Mouse (Mus musculus) embryonic facial prominence, embryonic 11.5 days (tissue): ENCODE measurements around the gene Kcnma1. TPM values are rescaled to one million over a fixed set of nuclear protein-coding genes. Genes with fewer than 3 reads are reported as not detected.

Experiments
- ATAC-seq: fragments of 200-750 bp; cut with Nextera tagmentation; replicated peaks from 2 replicates; pipeline ENCODE4 v1.8.0; 2017; ENCODE audit warnings: low read depth; ENCODE audit not compliant: insufficient number of reproducible peaks, low FRiP score, low TSS enrichment
- DNase-seq: peaks from one replicate; pipeline ENCODE4 v3.0.0-alpha.2; 2015; ENCODE audit warnings: low spot score
- H3K27ac ChIP-seq: fragments of 300-500 bp; sonication (generic); replicated peaks from 2 replicates; pipeline ENCODE4 v1.5.1; 2014; ENCODE audit warnings: mild to moderate bottlenecking, low read depth, low read length, control low read depth
- H3K27me3 ChIP-seq: fragments of 300-500 bp; sonication (generic); 2 replicates; pipeline ENCODE4 v1.6.1; 2014; ENCODE audit warnings: mild to moderate bottlenecking, low read length, moderate library complexity, mixed read lengths; ENCODE audit not compliant: control insufficient read depth, insufficient read depth
- H3K36me3 ChIP-seq: fragments of 300-500 bp; sonication (generic); replicated peaks from 2 replicates; pipeline ENCODE4 v1.6.1; 2014; ENCODE audit warnings: low read depth, mild to moderate bottlenecking, low read length, moderate library complexity, mixed read lengths; ENCODE audit not compliant: control insufficient read depth, insufficient read depth
- H3K4me1 ChIP-seq: fragments of 300-500 bp; sonication (generic); 2 replicates; pipeline ENCODE4 v1.6.1; 2014; ENCODE audit warnings: low read length, mixed read lengths; ENCODE audit not compliant: control insufficient read depth, insufficient read depth
- H3K4me2 ChIP-seq: fragments of 300-500 bp; sonication (generic); 2 replicates; pipeline ENCODE4 v1.6.1; 2014; ENCODE audit warnings: low read depth, mild to moderate bottlenecking, control low read depth, low read length, moderate library complexity
- H3K4me3 ChIP-seq: fragments of 300-500 bp; sonication (generic); 2 replicates; pipeline ENCODE4 v1.5.1; 2014; ENCODE audit warnings: low read depth, low read length, control low read depth
- H3K9ac ChIP-seq: fragments of 300-500 bp; sonication (generic); replicated peaks from 2 replicates; pipeline ENCODE4 v1.6.1; 2014; ENCODE audit warnings: mild to moderate bottlenecking, control low read depth, low read length
- H3K9me3 ChIP-seq: fragments of 300-500 bp; sonication (generic); replicated peaks from 2 replicates; pipeline ENCODE4 v1.6.1; 2016; ENCODE audit warnings: mild to moderate bottlenecking, low read length, inconsistent platforms, mixed read lengths; ENCODE audit not compliant: control insufficient read depth
- WGBS: fragments of 180-500 bp; shearing (Covaris S2); extraction: QIAGEN DNeasy Blood & Tissue Kit; methylation state at CpG from one replicate; pipeline ENCODE4 v1.1.7; 2014; 5-methylcytosine and 5-hydroxymethylcytosine counted together
- polyA plus RNA-seq: library from polyadenylated mRNA; unstranded; fragments of >200 nt; fragmentation: Nextera tagmentation; extraction: Ambion mirVana; gene quantifications from 2 replicates; pipeline ENCODE4 v1.2.1, GENCODE M21; 2014

The Kcnma1 gene
- polyA plus RNA-seq, 1 experiment from 2014 or later, result 0.87 TPM

GRCm38 (mm10) chr14:24002647-24003046 lies 11.6 kb downstream of the Kcnma1 start:
- Histone ChIP-seq H3K4me1 (no peaks in the 10 kb centered on the region), H3K4me3 (no peak overlapping the region), H3K27ac (no peak overlapping the region), H3K9ac (no peak overlapping the region), H3K9me3 (no peaks in the 10 kb centered on the region), H3K27me3 (peaks cover 42% of the 10 kb centered on the region), H3K4me2 (no peak overlapping the region), H3K36me3 (no peaks in the 10 kb centered on the region)
- WGBS, result 60% methylated on average over 5 of the region's 5 CpGs
- DNase-seq (no peak), ATAC-seq (no peak)

GRCm38 (mm10) chr14:23997912-23998311 lies 16.4 kb downstream of the Kcnma1 start:
- H3K9me3 ChIP-seq, result no peaks in the 10 kb centered on the region
- no peaks in the 10 kb centered on the region for H3K36me3 ChIP-seq
- no peaks in the 10 kb centered on the region for H3K4me1 ChIP-seq
- H3K4me3 ChIP-seq, result no peak overlapping the region
- ATAC-seq, result no peak
- no peak overlapping the region for H3K27ac ChIP-seq
- DNase-seq, result no peak
- no peak overlapping the region for H3K4me2 ChIP-seq
- 75% methylated on average over 6 of the region's 6 CpGs for WGBS
- H3K9ac ChIP-seq, result no peak overlapping the region
- H3K27me3 ChIP-seq, result peaks cover 14% of the 10 kb centered on the region

GRCm38 (mm10) chr14:23995831-23996230 lies 18.5 kb downstream of the Kcnma1 start:
- Histone ChIP-seq H3K27me3 (peaks cover 4% of the 10 kb centered on the region; the same call in 1 of the 2 replicates), H3K9ac (no peak overlapping the region), H3K36me3 (no peaks in the 10 kb centered on the region), H3K4me3 (no peak overlapping the region), H3K4me1 (no peaks in the 10 kb centered on the region), H3K9me3 (no peaks in the 10 kb centered on the region), H3K4me2 (no peak overlapping the region), H3K27ac (no peak overlapping the region)
- ATAC-seq (no peak), DNase-seq (no peak)
- 84% methylated on average over 3 of the region's 3 CpGs for WGBS

- Histone ChIP-seq H3K36me3 (no peaks in the 10 kb centered on the region), H3K9me3 (no peaks in the 10 kb centered on the region), H3K4me2 (no peak overlapping the region), H3K27me3 (no peaks in the 10 kb centered on the region), H3K4me3 (no peak overlapping the region), H3K9ac (no peak overlapping the region), H3K4me1 (no peaks in the 10 kb centered on the region), H3K27ac (no peak overlapping the region)
- WGBS, result 77% methylated on average over 7 of the region's 7 CpGs
- no peak for DNase-seq
- no peak for ATAC-seq
These were observed 23.4 kb downstream of the Kcnma1 start for GRCm38 (mm10) chr14:23990871-23991270.

- no peaks in the 10 kb centered on the region for H3K36me3 ChIP-seq
- whole genome bisulfite sequencing, result 78% methylated on average over 11 of the region's 11 CpGs
These were observed 24.6 kb downstream of the Kcnma1 start for GRCm38 (mm10) chr14:23989696-23990095.

GRCm38 (mm10) chr14:23982205-23982604 lies 32.1 kb downstream of the Kcnma1 start:
- H3K9me3 ChIP-seq, result no peaks in the 10 kb centered on the region
- no peak overlapping the region for H3K4me2 ChIP-seq
- no peak for ATAC-seq
- H3K9ac ChIP-seq, result no peak overlapping the region
- no peak for DNase-seq
- no peaks in the 10 kb centered on the region for H3K4me1 ChIP-seq
- H3K27ac ChIP-seq, result no peak overlapping the region
- no peaks in the 10 kb centered on the region for H3K36me3 ChIP-seq
- H3K27me3 ChIP-seq, result no peaks in the 10 kb centered on the region
- no peak overlapping the region for H3K4me3 ChIP-seq
- WGBS, result 86% methylated on average over 8 of the region's 8 CpGs

More at GRCm38 (mm10) chr14:23989696-23990095, 24.6 kb downstream of the Kcnma1 start:
- DNase-seq (no peak), ATAC-seq (no peak)
- no peak overlapping the region for H3K9ac ChIP-seq
- H3K4me1 ChIP-seq, result no peaks in the 10 kb centered on the region
- H3K27ac ChIP-seq, result no peak overlapping the region
- no peaks in the 10 kb centered on the region for H3K9me3 ChIP-seq
- H3K4me2 ChIP-seq, result no peak overlapping the region
- H3K27me3 ChIP-seq, result no peaks in the 10 kb centered on the region
- no peak overlapping the region for H3K4me3 ChIP-seq

GRCm38 (mm10) chr14:23974685-23975084 lies 39.6 kb downstream of the Kcnma1 start:
- no peak overlapping the region for H3K27ac ChIP-seq
- H3K9ac ChIP-seq, result no peak overlapping the region
- DNase-seq, result no peak
- H3K27me3 ChIP-seq, result no peaks in the 10 kb centered on the region
- no peak overlapping the region for H3K4me2 ChIP-seq
- H3K36me3 ChIP-seq, result no peaks in the 10 kb centered on the region
- H3K4me1 ChIP-seq, result no peaks in the 10 kb centered on the region
- H3K9me3 ChIP-seq, result no peaks in the 10 kb centered on the region
- WGBS, result 87% methylated on average over 2 of the region's 2 CpGs
- no peak for ATAC-seq
- H3K4me3 ChIP-seq, result no peak overlapping the region

- ATAC-seq, result no peak
- no peaks in the 10 kb centered on the region for H3K36me3 ChIP-seq
- WGBS, result 90% methylated on average over 8 of the region's 8 CpGs
These were observed 47.8 kb downstream of the Kcnma1 start for GRCm38 (mm10) chr14:23966471-23966870.

More at GRCm38 (mm10) chr14:23966471-23966870, 47.8 kb downstream of the Kcnma1 start:
- H3K4me2 ChIP-seq, result no peak overlapping the region
- no peak for DNase-seq
- no peak overlapping the region for H3K4me3 ChIP-seq
- no peak overlapping the region for H3K27ac ChIP-seq
- H3K4me1 ChIP-seq, result no peaks in the 10 kb centered on the region
- no peaks in the 10 kb centered on the region for H3K27me3 ChIP-seq
- H3K9me3 ChIP-seq, result no peaks in the 10 kb centered on the region
- H3K9ac ChIP-seq, result no peak overlapping the region
